Mouse (Mus musculus) left cerebral cortex, adult 9 months (tissue): ENCODE data around the gene Supt4a.
A peak's percentile ranks its signal among the peaks of the same experiment; 100 is the strongest.

Experiments used
- DNase-seq, 2 experiments: peaks; one replicate each; pipeline ENCODE4 v3.0.0; 2022; ENCODE audit warnings: low spot score in 2 of 2

Supt4a gene

DNA sequence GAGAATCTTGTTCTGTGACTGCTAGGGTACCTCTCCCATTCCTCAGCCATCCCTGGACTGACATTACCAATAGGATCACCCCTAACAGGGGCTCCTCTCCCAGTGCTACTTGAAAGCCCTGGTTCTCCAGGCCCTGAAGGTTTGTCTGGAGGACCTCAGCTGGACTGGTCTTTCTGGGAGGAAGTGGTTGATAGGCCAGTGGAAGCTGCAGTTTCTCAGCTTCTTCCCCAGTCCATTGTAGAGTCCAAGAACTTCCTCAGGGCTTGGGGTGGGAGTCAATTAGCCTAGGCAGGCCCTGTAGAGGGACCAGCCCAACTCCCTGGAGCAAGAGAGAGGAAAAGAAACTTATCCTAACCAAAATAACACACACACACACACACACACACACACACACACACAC, 11.8 kb upstream of the Supt4a start:
- no peak for DNase-seq

DNA sequence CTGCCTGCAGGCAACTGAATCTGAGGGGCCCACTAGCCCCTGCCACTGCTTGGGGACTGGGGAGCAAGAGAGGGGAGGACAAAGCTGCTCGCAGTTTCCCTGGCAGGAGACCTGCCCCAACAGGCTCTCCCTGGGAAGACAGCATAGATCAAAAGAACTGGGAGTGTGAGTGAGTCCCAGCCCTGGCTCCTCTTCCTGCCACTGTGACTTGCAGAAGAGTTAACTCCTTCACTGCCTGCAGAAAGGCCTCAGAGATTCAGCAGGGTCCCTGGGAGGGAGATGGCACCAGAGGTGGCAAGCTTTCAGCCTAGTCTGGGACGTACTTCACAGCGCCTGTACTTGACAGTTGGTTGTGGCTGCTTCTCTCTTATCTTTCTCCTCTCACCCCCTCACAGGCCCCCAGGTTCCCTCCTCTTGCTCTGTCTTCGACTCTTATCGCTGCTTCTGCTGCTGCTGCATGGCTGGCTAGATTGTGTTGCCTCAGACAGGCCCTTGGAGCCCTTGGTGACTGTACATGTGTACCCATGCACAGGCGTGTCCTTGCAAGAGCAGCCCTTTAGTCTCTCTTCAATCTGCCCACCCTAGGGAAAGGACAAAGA, 11.3 kb upstream of the Supt4a start:
- DNase-seq, result no peak

DNA sequence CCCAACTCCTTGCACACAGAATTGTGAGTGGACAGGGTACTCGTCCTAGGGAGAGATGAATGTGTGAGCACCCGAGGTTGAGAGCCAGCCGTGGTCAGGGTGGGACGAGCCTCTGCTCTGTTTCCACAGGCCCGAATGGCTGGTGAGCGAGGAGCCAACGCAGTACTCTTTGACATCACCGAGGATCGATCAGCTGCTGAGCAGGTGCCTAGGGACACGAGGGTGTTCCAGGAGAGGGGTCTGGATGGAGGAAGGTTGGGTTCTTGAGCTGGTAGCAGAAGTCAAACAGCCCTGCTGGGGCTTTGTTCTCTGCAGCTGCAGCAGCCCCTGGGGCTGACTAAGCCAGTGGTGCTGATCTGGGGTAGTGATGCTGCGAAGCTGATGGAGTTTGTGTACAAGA, 10.3 kb upstream of the Supt4a start:
- DNase-seq, result no peak

DNA sequence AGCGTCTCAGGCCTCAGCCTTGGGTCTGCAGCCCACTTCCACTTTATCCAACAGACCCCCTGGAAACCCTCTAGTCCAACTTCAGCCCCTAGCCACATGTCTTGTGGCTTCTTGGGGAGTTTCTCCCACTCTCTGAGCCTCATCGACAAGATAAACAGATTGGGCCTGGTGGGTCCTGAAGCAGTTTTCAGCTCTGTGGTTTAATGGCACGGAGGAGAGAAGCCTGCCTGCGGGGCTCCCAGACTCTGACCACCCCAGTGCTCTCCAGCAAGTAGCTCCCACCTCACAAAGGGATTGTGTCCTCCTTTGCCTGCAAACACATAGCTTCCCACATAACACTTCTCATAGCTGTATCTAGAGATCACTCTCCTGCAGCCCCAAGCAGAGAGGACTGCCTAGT, 9.9 kb upstream of the Supt4a start:
- no peak for DNase-seq

DNA sequence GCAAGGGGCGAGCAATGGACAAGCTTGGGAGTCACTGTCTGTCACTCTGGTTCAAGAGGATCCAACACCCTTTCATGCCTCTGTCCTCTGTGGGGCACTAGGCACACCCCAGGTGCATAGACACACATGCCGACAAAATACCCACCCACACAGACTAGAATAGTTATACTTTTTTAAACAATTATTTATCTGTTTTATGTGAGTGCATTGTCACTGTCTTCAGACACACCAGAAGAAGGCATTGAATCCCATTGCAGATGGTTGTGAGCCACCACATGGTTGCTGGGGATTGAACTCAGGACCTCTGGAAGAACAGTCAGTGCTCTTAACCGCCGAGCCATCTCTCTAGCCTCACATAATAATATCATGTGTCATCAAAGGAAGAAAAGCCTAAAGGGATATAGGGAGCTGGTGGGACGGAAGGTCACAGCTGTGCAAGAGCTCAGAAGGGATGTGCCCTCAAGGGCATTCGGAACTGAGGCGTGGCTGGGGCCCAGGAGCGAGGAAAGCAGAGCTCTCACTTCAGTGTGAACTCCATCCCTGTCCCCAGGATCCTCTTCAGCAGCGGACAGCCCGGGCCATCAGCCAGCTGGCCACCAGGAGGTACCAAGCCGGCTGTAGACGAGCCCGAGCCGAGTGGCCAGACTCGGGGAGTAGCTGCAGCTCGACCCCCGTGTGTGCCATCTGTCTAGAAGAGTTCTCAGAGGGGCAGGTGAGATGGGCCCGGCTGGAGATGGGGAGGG, 8.3 kb upstream of the Supt4a start:
- DNase-seq, result no peak

DNA sequence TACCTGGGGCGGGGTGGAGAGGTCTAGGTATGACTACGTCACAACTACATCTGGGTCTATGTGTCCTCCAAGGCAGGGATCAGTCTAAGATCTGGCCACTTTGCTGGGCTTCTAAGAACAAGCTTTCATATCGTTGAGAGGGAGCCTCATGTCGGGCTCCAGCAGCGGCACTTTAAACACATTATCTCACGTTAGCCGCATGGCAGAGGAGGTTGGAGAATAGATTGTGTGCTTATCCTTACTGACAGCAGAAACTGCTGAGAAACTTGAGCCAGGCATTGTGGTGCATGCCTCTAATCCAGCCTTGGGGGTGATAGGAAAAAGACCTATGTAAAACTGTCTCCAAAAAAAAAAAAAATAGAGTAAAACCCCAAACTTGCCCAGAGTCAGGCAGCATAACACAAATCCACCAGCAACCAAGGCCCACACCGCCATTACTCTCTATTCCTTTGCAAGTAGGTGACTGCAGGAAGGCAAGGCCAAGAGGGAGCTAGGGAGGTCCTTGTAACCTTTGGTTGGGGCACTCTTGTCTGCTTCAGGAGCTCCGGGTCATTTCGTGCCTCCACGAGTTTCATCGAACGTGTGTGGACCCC, 7.7 kb upstream of the Supt4a start:
- DNase-seq, result no peak

DNA sequence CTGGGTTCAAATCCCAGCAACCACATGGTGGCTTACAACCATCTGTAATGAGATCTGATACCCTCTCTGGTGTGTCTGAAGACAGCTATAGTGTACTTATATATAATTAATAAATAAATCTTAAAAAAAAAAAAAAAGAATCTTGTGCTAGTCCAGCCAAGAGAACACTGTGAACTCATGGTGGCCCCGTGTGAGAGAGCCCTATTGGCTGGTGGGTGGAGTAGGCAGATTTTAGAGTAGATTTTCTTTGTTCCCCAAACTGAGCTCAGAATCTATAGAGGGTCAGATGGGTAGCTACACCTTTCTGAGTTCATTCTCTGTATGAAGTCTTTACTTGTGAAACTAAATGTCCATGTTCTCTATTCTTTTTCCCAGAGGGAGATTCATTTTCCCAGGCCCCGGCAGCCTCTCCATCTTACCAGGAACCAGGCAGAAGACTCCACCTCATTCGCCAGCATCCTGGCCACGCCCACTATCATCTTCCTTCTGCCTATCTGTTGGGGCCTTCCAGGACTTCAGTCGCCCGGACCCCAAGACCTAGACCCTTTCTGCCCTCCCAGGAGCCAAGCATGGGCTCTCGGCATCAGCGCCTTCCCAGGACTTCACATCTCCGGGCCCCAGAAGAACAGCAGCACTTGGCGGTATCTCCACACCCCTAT, 6.6 kb upstream of the Supt4a start:
- no peak for DNase-seq

DNA sequence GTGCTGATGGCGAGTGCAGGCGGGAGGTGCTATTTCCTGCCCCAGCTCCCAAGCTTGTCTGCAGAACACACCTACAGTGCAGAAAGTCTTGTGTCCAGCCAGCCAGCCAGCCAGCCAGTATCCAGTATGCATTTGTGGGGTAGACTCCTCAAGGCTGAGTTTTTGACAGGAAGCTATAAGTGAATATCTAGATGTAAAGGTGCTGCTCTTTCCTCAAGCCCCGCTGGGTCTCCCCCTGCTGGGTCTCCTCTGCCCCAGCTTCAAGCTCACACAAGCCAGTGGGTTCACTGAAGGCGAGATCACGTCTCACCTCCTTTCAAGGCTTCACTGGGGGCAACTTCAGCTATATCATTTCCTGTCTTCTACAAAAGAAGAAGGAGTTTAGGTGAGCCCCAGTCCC, 3.0 kb upstream of the Supt4a start:
- no peak for DNase-seq

DNA sequence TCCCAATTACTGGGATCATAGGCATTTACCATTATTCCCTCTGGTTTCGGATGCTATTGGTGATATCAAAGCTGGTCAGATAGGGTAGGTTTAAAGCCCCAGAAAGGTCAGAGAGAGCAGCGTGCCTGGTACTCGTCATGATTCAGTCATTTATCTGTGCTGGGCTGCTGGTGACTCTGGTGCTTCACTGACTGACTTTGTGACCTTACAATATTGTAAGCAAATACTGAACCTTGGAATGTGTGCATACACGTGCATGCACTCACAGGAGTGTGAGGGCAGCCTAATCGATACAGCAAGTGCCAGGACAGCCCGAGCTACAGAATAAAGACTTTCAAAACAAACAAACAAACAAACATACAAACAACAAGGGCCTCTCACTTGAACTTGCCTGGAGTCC, 1.7 kb upstream of the Supt4a start:
- DNase-seq, result no peak

DNA sequence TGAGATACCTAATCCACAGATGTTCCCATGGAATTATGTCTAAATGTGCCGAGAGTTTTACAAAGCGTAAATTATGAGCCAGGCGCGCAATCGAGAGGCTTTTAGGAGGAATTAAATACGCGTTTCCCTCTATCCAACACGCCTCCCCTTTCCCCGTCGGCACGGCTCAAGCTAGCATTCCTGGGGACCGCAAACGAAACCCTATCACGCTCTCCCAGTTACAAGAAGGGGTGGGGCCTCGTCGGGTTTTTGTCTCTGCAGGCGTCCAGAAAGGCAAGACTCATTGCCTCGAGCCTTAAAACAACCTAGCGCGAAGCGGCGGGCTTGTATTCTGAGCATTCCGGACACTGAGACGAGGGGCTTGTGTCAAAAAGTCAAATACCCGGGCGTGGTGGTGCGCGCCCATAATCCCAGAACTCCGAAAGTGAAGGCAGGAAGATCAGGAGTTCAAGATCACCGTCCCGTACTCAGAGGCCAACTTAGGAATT, 661 bp upstream of the Supt4a start:
- DNase-seq, result peak in 1 of 2 experiments; percentile 58

DNA sequence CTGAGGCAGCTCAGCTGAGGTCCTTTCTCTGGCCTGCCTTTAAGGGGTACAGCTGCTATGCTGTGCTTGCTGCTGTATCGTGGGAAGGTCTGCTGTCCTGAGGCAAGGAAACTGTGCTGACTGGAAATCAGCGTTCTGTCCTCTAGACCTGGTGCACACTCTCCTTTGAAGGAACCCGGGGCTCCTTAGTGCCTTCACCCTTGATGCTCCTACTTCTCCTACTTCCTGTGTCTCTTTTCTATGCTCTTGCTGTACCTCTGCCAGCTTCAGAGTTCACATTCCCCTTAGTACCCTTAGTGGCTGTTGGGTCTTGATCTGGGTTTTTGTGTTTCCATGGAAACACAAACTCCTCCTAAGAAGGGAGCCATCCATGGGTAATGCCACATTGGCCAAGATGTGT, 6.3 kb downstream of the Supt4a start:
- no peak for DNase-seq

DNA sequence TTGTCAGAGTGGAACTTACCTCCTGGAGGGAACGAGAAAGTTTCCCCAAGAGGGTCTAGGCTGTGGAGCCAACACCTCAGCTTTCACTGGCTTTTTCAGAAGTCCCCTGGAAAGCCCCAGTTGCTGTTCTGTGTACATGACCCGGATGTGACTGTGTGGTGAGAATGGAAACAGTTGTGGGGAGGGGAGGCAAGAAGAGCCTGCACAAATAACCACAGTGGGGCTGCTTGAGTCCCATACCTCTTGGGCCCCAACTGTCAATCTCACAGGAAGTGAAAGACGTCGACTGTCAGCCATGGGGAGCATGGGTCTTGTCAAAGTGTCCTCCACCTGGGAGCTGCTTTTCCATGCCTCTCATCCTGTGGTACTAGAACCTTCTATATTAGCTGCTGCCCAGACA, 7.6 kb downstream of the Supt4a start:
- no peak for DNase-seq

DNA sequence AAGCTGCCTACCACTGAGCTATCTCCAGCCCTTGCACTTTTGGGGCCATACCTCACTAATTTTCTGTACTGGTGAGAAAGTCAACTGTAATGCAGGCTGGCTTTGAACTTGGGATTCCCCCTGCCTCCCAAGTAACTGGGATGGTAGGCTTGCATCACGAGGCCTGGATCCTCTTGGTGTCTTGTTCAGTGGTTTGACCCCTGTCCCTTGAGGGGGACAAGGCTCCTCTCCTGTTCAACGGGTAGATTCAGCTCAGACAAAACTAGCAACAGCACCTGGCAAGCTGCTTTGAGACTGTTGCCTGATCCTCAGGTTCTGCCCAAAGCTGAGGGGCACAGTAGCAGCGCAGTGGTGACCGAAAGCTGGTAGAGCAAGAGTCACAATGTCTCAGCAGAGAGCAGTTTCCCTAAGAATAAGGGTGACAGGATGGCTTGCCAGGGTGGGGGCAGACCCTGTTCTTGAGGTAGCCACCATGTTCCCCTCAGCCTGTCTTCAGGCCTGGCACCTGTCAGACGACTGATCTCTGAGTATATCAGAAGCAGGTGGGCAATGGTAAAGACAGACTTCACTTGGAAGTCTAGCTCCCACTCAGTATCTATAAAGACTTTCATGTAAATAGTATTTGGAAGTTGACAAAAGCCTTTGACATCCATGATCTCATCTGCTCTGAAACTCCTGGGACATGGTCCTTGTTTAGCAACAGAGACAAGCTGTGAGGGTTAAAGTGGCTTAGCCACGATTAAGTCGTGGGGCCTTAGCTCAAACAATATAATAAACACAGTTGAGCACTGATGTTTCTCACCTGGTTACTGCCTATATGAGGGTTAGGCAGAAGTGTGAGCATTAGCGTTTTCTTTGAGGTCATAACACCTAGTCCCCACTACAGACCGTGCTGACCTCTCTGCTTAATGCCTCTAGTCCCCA, 8.5 kb downstream of the Supt4a start:
- no peak for DNase-seq

DNA sequence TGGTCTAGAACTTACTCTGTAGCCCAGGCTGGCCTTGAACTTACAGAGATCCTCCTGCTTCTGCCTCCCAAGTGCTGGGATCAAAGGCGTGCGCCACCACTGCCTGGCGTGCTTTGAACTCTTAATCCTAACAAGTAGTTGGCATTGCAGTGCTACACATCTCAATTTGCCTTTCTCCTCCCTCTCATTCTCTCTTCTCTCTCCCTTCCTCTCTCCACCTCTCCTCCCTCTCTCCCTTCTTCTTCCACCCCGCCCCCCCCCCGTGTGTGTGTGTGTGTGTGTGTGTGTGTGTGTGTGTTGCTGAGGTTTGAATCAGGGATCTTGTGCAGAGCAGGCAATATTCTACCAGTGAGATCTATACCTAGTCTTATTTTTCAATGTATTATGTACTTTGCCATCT, 10.0 kb downstream of the Supt4a start:
- no peak for DNase-seq

DNA sequence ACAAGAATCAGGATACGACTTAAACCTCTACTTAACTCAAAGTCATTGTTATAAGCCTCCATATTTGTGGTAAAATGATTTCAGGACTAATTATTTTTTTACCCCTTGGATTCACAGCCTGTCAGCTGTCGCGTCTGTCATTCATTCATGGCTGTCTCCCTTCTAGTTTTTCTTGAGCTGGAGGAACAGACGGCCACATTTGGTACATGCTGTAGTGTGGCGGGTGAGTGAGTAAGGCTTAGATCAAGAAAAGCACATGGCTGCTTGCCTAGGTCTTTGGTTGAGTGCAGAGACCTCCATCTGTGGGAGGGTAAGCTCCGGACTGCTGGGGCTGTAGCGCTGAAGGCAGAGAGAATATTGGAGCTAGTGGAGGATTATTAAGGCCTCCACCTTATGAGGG, 10.4 kb downstream of the Supt4a start:
- DNase-seq, result no peak

DNA sequence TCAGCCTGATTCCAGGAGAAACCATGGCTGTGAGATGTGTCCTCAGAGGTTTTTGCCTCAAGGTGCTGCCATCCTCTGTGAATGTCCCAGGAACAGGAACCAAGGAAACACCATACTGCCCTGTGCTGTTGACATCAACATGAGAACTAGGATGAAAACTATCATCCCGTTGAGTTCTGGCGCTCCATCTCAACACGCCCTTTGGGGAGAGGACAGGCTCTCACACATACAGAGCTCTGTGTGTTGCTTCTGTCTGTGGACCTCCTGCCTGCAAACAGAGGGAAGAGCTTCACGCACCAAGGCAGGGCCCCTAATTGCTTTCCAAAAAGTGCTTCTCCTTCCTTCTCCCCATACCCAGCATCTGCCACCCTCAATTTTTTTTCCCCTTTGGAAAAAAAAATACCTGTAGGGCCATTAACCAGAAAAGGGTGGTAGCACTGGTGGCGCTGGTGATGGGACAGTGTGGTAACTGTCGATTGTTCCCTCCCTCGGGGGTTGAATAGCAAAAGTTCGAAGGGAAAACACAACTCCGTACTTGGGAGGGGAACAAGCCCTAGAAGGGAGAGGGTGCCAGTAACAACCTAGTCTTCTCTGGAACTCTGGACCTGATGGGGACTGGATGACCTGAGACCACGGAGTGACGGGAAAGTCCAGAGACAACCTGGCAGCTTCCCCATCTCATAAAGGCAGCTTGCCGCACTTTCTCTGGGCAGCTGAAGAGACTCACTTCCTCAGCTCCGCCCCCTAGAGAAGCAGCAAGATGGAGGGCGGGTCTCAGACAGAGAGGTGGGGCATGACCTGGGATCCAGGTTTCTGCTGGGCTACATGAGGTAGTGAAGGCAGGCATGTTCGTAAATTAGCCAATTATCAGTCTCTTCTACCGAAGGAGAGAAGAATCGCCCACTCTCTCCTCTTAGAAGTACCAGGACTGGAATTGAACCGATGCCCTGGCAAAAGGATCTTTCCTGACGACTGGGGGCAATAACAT, 11.1 kb downstream of the Supt4a start:
- DNase-seq, result no peak

DNA sequence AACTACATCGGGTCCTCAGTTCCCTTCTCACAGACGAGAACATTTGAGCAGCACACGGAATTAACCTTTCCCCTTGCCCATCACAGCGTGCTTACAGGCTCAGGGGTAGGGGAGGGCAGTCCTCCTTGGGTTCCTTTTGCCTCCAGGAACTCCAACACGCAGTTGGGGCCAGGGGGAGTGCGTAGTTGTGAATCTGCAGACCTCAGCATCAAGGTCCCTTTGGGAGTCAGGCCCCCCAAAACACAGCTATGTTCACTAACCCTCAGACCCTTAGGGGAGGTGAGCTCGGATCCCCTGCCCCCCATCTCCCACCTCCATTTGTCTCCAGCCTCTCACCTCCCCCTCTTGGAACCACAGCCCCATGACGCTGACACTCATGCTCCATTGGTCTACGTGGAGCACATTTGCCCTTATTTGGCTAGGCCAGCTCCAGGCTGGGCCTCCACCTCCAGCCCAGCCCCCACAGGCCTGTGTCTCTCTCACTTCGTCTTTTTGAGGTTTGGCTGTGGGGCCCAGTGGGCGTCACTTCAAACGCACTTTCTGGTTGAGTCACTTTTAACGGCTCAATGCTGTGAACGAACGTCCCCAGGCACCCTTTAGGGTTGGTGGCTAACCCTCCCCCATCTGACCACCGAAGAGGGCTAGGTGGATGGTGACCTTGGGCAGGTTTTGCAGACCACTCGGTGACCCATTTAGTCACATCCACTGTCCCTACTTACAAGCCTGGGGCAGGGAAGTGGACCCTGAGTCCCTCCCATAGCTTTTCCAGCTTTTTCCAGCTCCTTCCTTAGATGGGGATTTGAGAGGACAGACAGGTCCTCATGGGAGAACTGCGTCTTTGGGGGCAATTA, 12.1 kb downstream of the Supt4a start:
- DNase-seq, result peak; percentile 45 to 58

DNA sequence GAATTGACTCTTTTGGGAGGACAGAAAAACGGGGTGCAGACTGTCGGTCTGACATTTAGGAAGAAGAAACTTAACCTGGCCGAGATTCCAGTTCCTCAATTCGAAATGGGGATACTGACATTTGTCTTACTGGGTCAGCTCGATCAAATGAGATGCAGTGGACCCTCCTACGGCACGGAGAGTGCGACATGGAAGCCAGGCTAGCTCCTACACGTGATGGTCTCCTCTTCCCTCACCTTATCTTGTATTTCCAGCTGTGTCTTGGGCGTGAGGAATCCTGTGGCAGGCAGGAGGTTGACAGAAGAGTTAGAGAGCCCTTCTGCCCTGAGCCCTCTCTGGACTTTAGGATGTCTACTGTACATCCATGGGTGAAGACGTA, 12.7 kb downstream of the Supt4a start:
- DNase-seq, result no peak

DNA sequence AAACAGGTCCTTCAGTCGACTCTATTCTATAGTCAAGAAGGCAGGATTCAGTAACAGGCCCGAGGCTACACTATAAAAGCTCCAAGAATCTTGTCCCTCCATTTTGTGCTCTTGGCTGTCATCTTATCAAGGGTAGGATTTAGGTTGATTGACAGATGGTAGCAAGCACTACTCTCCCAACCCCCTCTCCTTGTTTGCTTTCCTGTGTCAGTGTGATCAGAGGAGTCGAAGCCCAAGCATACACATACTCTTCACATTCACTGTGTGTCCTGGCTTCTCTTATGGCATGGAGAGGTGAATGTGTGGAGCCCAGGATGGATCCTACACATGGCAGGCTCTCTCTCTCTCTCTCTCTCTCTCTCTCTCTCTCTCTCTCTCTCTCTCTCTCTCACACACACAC, 13.2 kb downstream of the Supt4a start:
- DNase-seq, result no peak

DNA sequence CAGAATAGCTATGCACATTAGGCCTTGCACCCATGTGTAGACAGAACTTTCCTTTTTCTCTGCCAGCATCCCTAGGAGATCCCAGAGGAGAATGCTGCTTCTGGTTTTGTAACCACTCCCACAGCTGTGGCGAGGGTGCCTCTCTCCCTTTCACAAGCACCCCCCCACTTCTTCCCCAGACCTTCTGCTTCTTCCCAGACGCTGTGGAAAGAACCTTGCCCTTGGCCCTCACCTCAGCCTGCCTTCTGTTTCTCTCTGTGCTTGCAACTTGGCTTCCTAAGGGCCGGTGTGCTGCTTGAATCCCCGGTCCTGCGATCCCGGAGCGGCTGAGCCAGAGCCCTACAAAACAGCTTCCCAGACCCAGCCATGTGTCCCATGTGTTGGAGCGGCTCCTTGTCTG, 13.7 kb downstream of the Supt4a start:
- no peak for DNase-seq
